Comparison of ENCODE assay signal across 8 mouse cellular contexts in genomic region chr5:99900041-99900440, GRCm38 (mm10). TPM values are rescaled to one million over a fixed set of nuclear protein-coding genes. Genes with fewer than 3 reads are reported as not detected.
DNase-seq lines count a peak whose midpoint lies in the region; ATAC-seq and TF ChIP-seq lines count a peak whose summit lies in the region.

No protein-coding gene starts in this region.

- no peak overlapping the region for H3K27ac ChIP-seq in kidney, embryonic 15.5 days
- H3K27ac ChIP-seq in limb, embryonic 14.5 days (replicated peaks; ENCODE audit: low read depth, low read length) = no peak overlapping the region
- H3K27ac ChIP-seq in neural tube, embryonic 11.5 days (ENCODE audit: low read depth, low read length) = no peak overlapping the region

- no peaks in the 10 kb centered on the region for H3K4me1 ChIP-seq in kidney, embryonic 15.5 days
- H3K4me1 ChIP-seq in limb, embryonic 14.5 days (ENCODE audit: control insufficient read depth, insufficient read depth, low read length) = no peaks in the 10 kb centered on the region
- H3K4me1 ChIP-seq in neural tube, embryonic 11.5 days (ENCODE audit: control insufficient read depth, insufficient read depth, low read length) = no peaks in the 10 kb centered on the region

- H3K36me3 ChIP-seq in kidney, embryonic 15.5 days = no peaks in the 10 kb centered on the region
- no peaks in the 10 kb centered on the region for H3K36me3 ChIP-seq in limb, embryonic 14.5 days (ENCODE audit: control insufficient read depth, insufficient read depth, low read length)
- no peaks in the 10 kb centered on the region for H3K36me3 ChIP-seq in neural tube, embryonic 11.5 days (ENCODE audit: control insufficient read depth, insufficient read depth, low read length)

- peaks cover 22% of the 10 kb centered on the region for H3K27me3 ChIP-seq in kidney, embryonic 15.5 days
- no peaks in the 10 kb centered on the region for H3K27me3 ChIP-seq in limb, embryonic 14.5 days (ENCODE audit: control insufficient read depth, insufficient read depth, low read length)
- H3K27me3 ChIP-seq in neural tube, embryonic 11.5 days (ENCODE audit: control insufficient read depth, insufficient read depth, low read length) = no peaks in the 10 kb centered on the region

- 0 out of 2 replicates have a peak, but pooled peaks have one; percentile 52 for ATAC-seq in kidney, embryonic 15.5 days (replicated peaks; ENCODE audit: low FRiP score)
- peak; percentile 68; the same call in 1 of the 2 replicates for ATAC-seq in limb, embryonic 14.5 days (ENCODE audit: low FRiP score, low read depth)
- peak; percentile 53; the same call in 1 of the 2 replicates for ATAC-seq in neural tube, embryonic 11.5 days (ENCODE audit: insufficient read depth, low FRiP score, low TSS enrichment)

- 8% methylated on average over 6 of the region's 6 CpGs for WGBS in kidney, embryonic 15.5 days
- WGBS in limb, embryonic 14.5 days = 9% methylated on average over 6 of the region's 6 CpGs
- 15% methylated on average over 6 of the region's 6 CpGs for WGBS in neural tube, embryonic 11.5 days

- peak; percentile 52 for DNase-seq in urinary bladder, postnatal 14 days (ENCODE audit: low spot score)
- DNase-seq in urinary bladder, postnatal 4 days (ENCODE audit: low spot score in 2 of 2) = no peak
- DNase-seq in cerebellum, postnatal 25 days = peak; percentile 48 to 72
- peak; percentile 45 to 50 for DNase-seq in frontal cortex, postnatal 25 days (ENCODE audit: low spot score in 2 of 2)
- peak; percentile 75 for DNase-seq in limb, embryonic 14.5 days (ENCODE audit: low spot score)
- peak; percentile 76 for DNase-seq in neural tube, embryonic 11.5 days (ENCODE audit: low spot score)
- DNase-seq in thymus, postnatal 4 days = peak; percentile 77

- no peak overlapping the region for H3K4me3 ChIP-seq in kidney, embryonic 15.5 days (replicated peaks)
- H3K4me3 ChIP-seq in limb, embryonic 14.5 days (replicated peaks; ENCODE audit: low read length) = no peak overlapping the region
- H3K4me3 ChIP-seq in neural tube, embryonic 11.5 days (ENCODE audit: low read depth, low read length) = no peak overlapping the region

- no peak overlapping the region for H3K9ac ChIP-seq in kidney, embryonic 15.5 days
- H3K9ac ChIP-seq in limb, embryonic 14.5 days (ENCODE audit: low read depth, low read length, severe bottlenecking) = no peak overlapping the region
- no peak overlapping the region for H3K9ac ChIP-seq in neural tube, embryonic 11.5 days (ENCODE audit: low read length)

- no peaks in the 10 kb centered on the region for H3K9me3 ChIP-seq in kidney, embryonic 15.5 days (replicated peaks)
- H3K9me3 ChIP-seq in limb, embryonic 14.5 days (ENCODE audit: control insufficient read depth, low read length) = no peaks in the 10 kb centered on the region
- no peaks in the 10 kb centered on the region for H3K9me3 ChIP-seq in neural tube, embryonic 11.5 days (ENCODE audit: control insufficient read depth, low read length)

- no peak for TF ChIP-seq POLR2A in limb, embryonic 14.5 days (IDR thresholded peaks at IDR 0.05; ENCODE audit: borderline replicate concordance, extremely low read depth, insufficient read depth, insufficient read length)

- H3K4me2 ChIP-seq in kidney, embryonic 15.5 days = no peak overlapping the region
- H3K4me2 ChIP-seq in limb, embryonic 14.5 days (replicated peaks; ENCODE audit: low read depth, low read length, severe bottlenecking) = no peak overlapping the region
- no peak overlapping the region for H3K4me2 ChIP-seq in neural tube, embryonic 11.5 days (ENCODE audit: low read depth)

RNA-seq across cellular contexts. Expression of gene Vamp9, which starts 6.0 kb away (rescaled TPM):
- polyA plus RNA-seq in kidney, embryonic 15.5 days (2015; fragmentation: Nextera tagmentation; extraction: Ambion mirVana) = 0.28 TPM in 1 of 2 replicates, not detected in the other
- polyA plus RNA-seq in limb, embryonic 14.5 days (2012; rRNA removed) = 0.10 and 0.19 TPM in 2 replicates
- polyA plus RNA-seq in limb, embryonic 14.5 days (2014; fragmentation: Nextera tagmentation; extraction: Ambion mirVana) = not detected in 2 replicates
- not detected in 2 replicates for polyA plus RNA-seq in neural tube, embryonic 11.5 days (2014; fragmentation: Nextera tagmentation; extraction: Ambion mirVana)

Comparison
In these comparisons a context has a peak if more than half of its experiments do, and no peak if none do; other contexts are left out.
1. DNase-seq: peak in urinary bladder, postnatal 14 days (single experiment), cerebellum, postnatal 25 days (2 of 2), frontal cortex, postnatal 25 days (2 of 2), limb, embryonic 14.5 days (single experiment), neural tube, embryonic 11.5 days (single experiment) and thymus, postnatal 4 days (single experiment); none in urinary bladder, postnatal 4 days (0 of 2).
2. Peak in every context shown above with its lines, with median percentiles within 50 percentile points of each other: ATAC-seq.